Mouse (Mus musculus) lung, adult 2 months (tissue): ENCODE results near the gene Pafah2. TPM values are rescaled to one million over a fixed set of nuclear protein-coding genes. Genes with fewer than 3 reads are reported as not detected.
A peak's percentile ranks its signal among the peaks of the same experiment; 100 is the strongest.

Experiments
- DNase-seq: peaks from one replicate; pipeline ENCODE4 v3.0.0; 2022
- H3K4me1 ChIP-seq: fragments of 200-500 bp; 2 replicates; pipeline ENCODE4 v1.6.1; 2011; ENCODE audit warnings: low read length; ENCODE audit not compliant: control insufficient read depth, insufficient read depth
- H3K4me3 ChIP-seq: fragments of 200-500 bp; replicated peaks from 2 replicates; pipeline ENCODE3; 2011; ENCODE audit warnings: low read depth, mild to moderate bottlenecking, control low read depth, low read length; ENCODE audit errors: extremely low read depth
- CTCF ChIP-seq: fragments of 200-500 bp; IDR thresholded peaks from 2 replicates; pipeline ENCODE4 v1.5.1; 2011; ENCODE audit warnings: mild to moderate bottlenecking, low read length, control low read depth; ENCODE audit not compliant: insufficient read depth
- POLR2A ChIP-seq: fragments of 200-500 bp; IDR thresholded peaks from 2 replicates; pipeline ENCODE4 v1.6.1; 2011; ENCODE audit warnings: low read depth, mild to moderate bottlenecking, control low read depth, low read length, borderline replicate concordance; ENCODE audit errors: extremely low read depth
- WGBS: fragments of 180-500 bp; shearing (Covaris S2); methylation state at CpG from one replicate; pipeline ENCODE4 v1.1.7; 2018; 5-methylcytosine and 5-hydroxymethylcytosine counted together
- polyA plus RNA-seq: library from polyadenylated mRNA; depleted of rRNA; stranded (reverse); fragments of >200 nt; gene quantifications from 2 replicates; pipeline ENCODE4 v1.2.3, GENCODE M21; 2012

The Pafah2 gene
- polyA plus RNA-seq, 1 experiment, result 41.0 TPM

DNA sequence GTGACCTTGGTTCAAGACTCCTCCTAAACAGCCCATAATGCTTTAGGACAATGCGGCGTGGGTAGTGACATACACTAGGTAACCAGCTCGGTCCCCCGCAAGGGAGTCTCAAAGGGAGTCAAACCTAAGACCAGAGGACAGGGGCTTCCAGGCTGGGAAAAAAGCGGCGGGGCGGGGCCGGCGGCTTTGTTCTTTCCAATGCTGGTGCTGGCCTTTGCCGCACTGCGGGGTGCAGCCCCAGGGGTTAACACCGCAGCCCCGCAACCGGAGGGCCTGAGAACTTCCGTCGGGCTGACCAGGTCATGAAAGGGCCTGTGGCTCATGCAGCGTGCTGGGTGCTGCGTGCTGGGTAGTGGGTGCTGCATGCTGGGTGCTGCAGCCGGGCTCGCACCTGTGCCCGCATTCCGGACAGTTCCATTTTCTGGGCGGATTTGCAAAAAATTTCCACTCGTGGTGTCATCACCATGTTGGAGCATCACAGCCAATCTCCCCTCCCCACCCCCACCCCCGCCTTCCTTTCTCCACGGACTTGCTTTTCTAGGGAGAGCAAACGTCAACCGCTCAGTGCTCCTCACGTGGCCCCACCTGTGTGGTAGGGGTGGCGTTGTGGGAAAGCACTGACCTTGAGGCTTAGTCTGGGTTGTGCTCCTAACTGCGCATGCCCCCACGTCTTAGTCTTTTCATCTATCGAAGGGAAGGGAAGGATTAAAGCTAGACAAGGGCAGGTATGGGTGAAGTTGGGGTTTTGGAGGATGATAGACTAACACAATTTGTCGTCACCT, 57.7 kb downstream of the Pafah2 start:
- peaks cover 7% of the 10 kb centered on the region for H3K4me1 ChIP-seq
- 62% methylated on average over 34 of the region's 34 CpGs for WGBS
- TF ChIP-seq POLR2A, result no peak
- no peak for TF ChIP-seq CTCF
- no peak for DNase-seq
- H3K4me3 ChIP-seq, result no peak overlapping the region

DNA sequence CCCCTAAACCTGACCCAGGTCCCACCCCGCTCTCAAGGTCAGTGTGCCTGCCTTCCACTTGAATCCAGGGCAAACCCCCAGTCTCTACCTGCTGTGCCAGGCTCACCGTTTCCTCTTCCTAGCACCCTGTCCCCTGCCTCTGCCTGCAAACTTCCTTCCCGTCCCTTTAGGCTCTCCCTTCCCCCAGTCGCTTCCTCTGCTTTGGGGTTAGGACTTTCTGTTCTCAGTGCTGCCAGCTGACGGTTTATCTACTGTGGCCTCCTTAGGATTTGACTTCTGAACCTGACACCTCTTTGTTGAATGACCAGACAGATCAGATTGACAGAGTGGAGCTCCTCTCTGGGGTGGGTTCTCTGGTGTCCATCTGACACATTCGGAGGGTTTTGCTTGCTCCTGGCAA, 59.2 kb downstream of the Pafah2 start:
- H3K4me1 ChIP-seq, result peaks cover 7% of the 10 kb centered on the region
- no peak for DNase-seq
- TF ChIP-seq CTCF, result no peak
- peak; percentile 38; the same call in 1 of the 2 replicates for TF ChIP-seq POLR2A
- no peak overlapping the region for H3K4me3 ChIP-seq
- 24% methylated on average over 6 of the region's 6 CpGs for WGBS

DNA sequence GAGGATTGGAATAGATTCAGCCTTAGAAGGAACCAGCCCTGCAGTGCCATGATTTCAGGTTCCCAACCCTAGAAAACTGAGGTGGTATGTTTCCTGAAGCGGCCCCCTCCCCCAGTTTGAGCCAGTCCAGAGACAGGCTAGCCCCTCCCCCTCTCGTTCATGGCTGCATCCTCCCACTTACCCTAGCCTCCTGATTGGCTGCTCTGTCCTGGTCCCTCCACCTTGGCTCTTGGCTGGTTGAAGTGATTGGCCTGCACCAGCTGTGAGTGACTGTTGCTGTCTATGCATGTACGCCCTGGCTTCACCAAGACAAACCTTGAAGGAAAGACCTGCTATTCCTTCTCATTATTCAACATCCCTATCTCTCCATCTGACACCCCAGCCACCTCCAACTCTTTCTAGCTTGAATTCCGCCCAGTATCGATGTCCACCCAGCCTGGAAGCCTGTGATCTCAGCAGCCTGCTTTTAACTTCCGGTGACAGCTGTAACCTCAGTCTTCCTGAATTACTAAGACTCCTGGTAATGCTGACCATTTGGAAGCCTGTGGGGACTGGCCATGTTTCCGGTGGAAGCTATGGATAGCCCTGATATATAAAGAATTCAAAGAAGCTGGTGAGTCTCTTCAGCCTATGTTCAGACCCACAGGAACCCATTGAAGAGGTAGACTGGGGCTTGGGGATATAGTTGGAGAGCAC, 61.2 kb downstream of the Pafah2 start:
- H3K4me1 ChIP-seq, result peaks cover 3% of the 10 kb centered on the region; the same call in 1 of the 2 replicates
- no peak for TF ChIP-seq POLR2A
- TF ChIP-seq CTCF, result no peak
- WGBS, result 54% methylated on average over 7 of the region's 7 CpGs

DNA sequence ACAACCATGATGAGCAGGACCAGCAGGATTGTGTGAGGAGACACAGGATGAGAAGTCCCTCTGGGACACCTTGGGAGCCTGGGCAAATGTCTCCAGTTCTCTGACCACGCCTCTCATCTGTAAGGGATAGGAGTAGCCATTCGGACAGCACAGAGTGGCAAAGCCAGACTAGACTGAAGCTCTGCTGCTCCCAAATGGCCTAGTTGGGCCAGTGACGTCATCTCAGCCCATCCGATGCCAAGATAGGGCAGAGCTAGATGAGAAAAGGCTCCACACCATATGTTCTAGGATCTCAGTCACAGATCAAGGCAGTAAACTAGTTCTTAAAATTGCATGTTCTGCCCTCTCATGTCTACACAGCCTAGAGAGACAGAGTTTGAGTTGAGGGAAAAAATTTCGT, 62.7 kb downstream of the Pafah2 start:
- 79% methylated on average over 5 of the region's 5 CpGs for WGBS
- Histone ChIP-seq H3K4me1 (peaks cover 3% of the 10 kb centered on the region; the same call in 1 of the 2 replicates), H3K4me3 (no peak overlapping the region)
- DNase-seq, result no peak
- TF ChIP-seq CTCF (no peak), POLR2A (no peak)

More for the DNA sequence above, 61.2 kb downstream of the Pafah2 start:
- DNase-seq, result no peak
- no peak overlapping the region for H3K4me3 ChIP-seq

DNA sequence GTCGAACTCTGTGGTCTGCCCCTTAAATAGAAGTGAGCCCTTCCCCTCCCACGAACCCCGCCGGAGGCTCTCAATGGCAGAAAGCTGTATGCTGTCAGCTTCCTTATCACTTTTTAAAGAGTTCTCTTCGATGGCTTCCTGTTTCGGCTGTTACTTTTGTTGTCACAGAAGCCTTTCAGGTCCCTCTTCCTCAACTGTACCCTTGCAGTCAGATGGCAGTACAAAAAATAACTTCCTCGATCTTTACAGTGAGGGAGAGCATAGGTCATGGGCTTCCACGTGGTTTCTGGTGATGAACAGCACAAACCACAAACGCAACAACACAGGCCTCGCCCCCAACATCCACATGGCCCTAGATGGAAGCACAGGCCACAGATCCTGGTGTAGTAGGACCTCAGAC, 64.2 kb downstream of the Pafah2 start:
- H3K4me3 ChIP-seq, result no peak overlapping the region
- H3K4me1 ChIP-seq, result peaks cover 3% of the 10 kb centered on the region; the same call in 1 of the 2 replicates
- no peak for DNase-seq
- no peak for TF ChIP-seq POLR2A
- TF ChIP-seq CTCF, result no peak
- 54% methylated on average over 10 of the region's 10 CpGs for WGBS

GRCm38 (mm10) chr4:134461252-134461651, 65.1 kb downstream of the Pafah2 start:
- H3K4me3 ChIP-seq, result no peak overlapping the region
- no peak for TF ChIP-seq POLR2A
- no peak for TF ChIP-seq CTCF
- 73% methylated on average over 5 of the region's 5 CpGs for WGBS
- DNase-seq, result no peak
- H3K4me1 ChIP-seq, result no peaks in the 10 kb centered on the region

DNA sequence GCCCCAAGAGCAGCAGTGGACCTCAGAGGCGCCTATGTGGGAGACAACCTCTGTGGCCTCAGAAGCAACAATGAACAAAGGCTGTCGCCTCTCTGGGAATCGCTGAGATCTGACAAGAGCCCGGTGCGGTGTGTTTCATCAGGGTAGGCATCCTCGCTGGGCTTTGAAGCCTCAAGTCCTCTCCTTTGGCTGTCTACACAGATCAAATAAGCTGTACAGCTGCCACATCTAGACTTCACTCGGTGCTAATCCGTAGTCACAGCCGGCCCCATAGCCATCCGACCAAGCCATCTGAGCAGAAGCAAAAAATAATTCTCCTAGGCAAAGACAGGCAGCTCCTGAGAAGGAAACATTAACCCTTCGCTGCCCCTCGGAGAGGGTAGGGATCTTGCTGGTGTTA, 69.7 kb downstream of the Pafah2 start:
- Histone ChIP-seq H3K4me3 (no peak overlapping the region), H3K4me1 (peaks cover 4% of the 10 kb centered on the region)
- 59% methylated on average over 12 of the region's 12 CpGs for WGBS
- no peak for DNase-seq
- TF ChIP-seq CTCF (no peak), POLR2A (no peak)

DNA sequence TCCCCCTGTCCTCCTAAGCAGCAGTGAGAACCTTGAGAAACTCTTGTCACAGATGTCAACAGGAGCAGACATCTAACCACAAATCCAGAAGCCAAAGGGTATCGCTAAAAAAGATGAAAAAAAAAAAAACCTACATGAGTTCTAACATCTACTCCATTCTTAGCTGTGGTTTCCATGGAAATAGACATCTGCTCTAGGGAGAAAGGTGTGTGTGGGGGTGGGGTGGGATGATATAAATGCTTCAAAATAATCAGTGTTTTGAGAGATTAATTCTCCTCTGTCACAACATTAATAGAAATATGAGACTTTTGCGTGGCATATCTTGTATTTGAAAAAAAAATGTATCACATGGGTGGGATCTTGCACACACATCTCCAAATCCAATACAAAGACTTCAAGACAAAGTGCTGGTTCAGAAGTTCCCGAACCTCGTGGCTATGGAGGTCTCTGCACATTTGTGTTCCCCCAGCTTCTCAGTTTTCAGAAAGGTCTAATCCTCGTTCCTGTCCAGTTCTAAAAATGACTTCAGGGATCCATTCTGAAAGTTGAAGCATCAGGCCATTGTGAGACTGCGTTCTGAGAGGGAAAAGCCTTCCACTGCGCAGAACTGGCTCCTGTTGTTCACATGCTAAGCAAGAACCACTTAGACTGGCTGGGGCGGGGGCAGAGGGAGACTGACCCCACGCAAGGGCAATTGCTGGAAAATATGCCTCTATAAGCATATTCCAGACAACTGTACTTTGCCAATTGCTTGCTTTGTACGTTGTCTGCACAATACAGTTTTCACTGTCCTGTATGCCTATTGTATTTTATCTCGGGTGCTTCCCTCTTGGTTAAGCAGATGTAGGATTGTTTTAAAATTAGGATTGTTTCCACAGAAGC, 70.5 kb downstream of the Pafah2 start:
- WGBS, result 58% methylated on average over 11 of the region's 11 CpGs
- DNase-seq, result no peak
- Histone ChIP-seq H3K4me3 (no peak overlapping the region), H3K4me1 (peaks cover 4% of the 10 kb centered on the region)
- TF ChIP-seq POLR2A (no peak), CTCF (no peak)

DNA sequence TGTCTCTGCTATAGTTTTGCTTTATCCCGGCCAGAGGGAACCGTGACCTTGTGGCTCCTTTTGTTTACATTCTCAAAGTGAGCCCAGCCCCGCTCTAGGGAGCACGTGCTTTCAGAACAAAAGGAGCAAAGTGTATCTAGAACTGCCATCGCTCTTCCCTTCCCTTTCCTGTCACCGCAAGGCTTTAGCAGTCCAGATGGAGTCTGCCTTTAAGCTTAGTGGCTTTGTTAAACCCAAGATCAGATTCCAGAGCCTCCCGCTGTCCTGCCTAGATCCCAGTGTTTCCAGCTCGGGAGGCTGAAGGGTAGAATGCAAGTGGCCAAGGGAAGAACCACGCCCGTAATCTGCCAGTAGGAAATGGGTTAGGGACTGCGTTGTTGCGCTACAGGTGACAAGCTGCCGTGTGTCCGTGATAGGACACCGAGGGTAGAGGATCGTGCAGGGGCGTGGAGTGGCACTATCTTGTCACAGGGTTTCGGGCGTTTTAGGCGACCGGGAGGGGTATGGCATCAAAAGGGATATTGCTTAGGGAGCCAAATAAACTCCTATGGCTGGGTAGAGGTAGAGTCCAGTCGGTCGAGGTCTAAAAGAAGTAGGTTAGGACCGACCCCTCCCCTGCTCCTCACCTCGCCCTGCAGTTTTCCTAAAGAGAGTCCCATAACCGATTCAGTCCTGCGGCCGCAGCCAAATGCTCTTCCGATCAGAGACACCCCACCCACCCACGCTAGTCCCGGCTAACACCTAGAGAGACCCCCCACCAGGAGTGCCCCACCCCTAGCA, 71.5 kb downstream of the Pafah2 start:
- DNase-seq, result peak; percentile 62
- peaks cover 4% of the 10 kb centered on the region for H3K4me1 ChIP-seq
- WGBS, result under 1% methylated on average over 31 of the region's 31 CpGs
- peak overlapping the region; percentile 63 for H3K4me3 ChIP-seq
- TF ChIP-seq POLR2A (peak; percentile 51; the same call in 1 of the 2 replicates), CTCF (no peak)
